Mouse (Mus musculus) retina, adult 2 months (tissue): ENCODE measurements at regions not wholly inside any gene's neighbourhood (a gene's known extent, or its start where the extent isn't known, plus 50 kb on each side); places are given as distances from the start of the nearest gene placed in this dataset.

ENCODE experiments used
- DNase-seq: peaks from one replicate; pipeline ENCODE4 v3.0.0-alpha.2; 2012; ENCODE audit warnings: low read depth, low spot score

- DNase-seq = no peak
Measured at GRCm38 (mm10) chr11:48152219-48152618, 163.4 kb upstream of the Sgcd start.

GRCm38 (mm10) chr11:48133335-48133734, 144.6 kb upstream of the Sgcd start:
- DNase-seq = no peak

- DNase-seq = no peak
Measured at GRCm38 (mm10) chr11:48098063-48098462, 109.3 kb upstream of the Sgcd start.

- DNase-seq = no peak
Measured at GRCm38 (mm10) chr11:48097455-48097854, 108.7 kb upstream of the Sgcd start.

- DNase-seq = no peak
Measured at GRCm38 (mm10) chr11:48067072-48067471, 78.3 kb upstream of the Sgcd start.

- no peak for DNase-seq
Measured at GRCm38 (mm10) chr11:48063719-48064118, 75.0 kb upstream of the Sgcd start.

GRCm38 (mm10) chr11:48061501-48061900, 72.7 kb upstream of the Sgcd start:
- DNase-seq = no peak

- no peak for DNase-seq
Measured at GRCm38 (mm10) chr11:48051156-48051866, 62.5 kb upstream of the Sgcd start.

- no peak for DNase-seq
Measured at GRCm38 (mm10) chr11:48048311-48048710, 59.5 kb upstream of the Sgcd start.
